Mouse (Mus musculus): Measurements from ENCODE around the gene Nlk.
"Not testable (repeated sequence)": the region's sequence is repeated elsewhere in the genome, so short reads cannot be mapped to it uniquely, and the experiment has no call there.

Gene Nlk

GRCm38 (mm10) chr11:78678761-78679160 lies 18.4 kb downstream of the Nlk start:
- no peak for DNase-seq

GRCm38 (mm10) chr11:78668647-78669046 lies 28.5 kb downstream of the Nlk start:
- no peak for DNase-seq

DNA sequence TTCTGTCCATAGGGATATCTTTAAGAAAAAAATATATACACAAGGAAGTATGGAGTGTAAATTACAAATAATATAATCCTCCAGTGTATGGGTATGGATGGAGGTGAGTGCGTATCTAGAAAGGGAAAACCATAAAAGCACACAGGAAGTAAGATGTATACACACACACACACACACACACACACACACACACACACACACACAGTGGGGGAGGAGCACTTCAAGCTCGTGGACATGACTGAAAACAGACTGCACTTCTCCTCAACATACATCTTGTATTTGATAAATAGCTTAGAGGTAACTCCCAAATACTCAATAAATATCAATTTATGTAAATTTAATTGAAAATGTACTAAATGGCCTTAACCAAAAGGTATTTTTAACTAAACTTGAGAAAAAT lies 32.3 kb downstream of the Nlk start:
- DNase-seq = no peak

DNA sequence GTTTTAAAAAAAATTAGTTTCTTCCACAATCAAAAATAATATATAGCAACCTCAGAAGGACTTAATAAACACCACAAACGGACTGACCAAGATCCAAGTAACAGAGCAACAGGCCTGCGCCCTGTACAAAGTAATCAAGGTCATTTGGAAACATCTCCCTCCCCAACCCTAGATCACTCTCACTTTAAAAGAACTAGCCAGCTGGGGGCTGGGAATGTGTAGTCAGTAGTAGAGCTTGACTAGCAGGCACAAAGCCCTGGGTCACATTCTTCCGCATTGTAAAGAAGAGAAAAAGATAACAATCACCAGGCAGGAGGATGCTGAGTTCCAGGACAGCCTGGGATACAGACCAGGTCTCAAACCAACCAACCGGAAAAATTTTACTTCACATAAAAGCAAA lies 33.3 kb downstream of the Nlk start:
- DNase-seq = no peak

- no peak for DNase-seq
Observed at GRCm38 (mm10) chr11:78649143-78649542, 48.0 kb downstream of the Nlk start.

- not testable (repeated sequence) for DNase-seq
Observed at GRCm38 (mm10) chr11:78648405-78648804, 48.8 kb downstream of the Nlk start.

DNA sequence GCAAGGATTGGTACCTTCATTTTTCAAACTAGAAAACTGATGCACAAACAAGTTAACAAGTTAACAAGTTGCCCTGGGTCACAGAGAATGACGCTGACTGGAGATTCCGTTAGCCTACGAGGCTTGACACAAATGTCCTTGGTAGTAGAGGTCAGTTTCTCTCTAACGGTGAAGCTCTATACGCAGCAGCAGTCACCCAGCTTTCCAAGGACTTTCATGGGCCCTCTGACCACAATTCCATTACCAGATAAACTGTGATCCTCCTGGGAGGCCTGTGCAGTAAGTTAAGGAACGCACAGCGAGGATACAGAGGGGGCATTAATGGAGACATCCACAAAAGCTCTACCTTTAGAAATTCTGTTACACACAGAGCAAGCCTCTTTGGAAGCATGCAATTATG lies 53.4 kb downstream of the Nlk start:
- DNase-seq = no peak

GRCm38 (mm10) chr11:78642151-78642550 lies 55.0 kb downstream of the Nlk start:
- no peak for DNase-seq

- no peak for DNase-seq
Observed at GRCm38 (mm10) chr11:78641088-78641487, 56.1 kb downstream of the Nlk start.

GRCm38 (mm10) chr11:78632782-78633181 lies 64.4 kb downstream of the Nlk start:
- DNase-seq = no peak

- no peak for DNase-seq
Observed at GRCm38 (mm10) chr11:78628871-78629270, 68.3 kb downstream of the Nlk start.

DNA sequence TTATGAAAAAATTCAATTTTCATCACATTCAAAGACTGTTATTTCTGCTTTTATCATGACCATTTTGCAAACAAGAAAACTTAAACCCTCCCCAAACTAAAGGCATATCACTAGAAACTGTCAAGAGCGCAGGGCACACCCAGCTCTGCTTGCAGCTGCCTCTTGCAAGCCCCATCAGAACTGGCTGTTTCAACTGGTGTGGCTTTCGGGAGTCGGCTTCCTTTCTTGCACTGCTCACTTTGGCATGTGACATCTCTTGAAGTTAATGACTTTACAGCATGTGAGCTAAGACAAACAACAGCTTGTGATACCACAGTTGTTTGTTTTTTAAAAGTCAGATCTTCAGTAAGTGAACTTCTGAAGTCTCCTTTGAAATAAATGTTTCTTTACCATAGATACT lies 72.8 kb downstream of the Nlk start:
- DNase-seq = no peak

DNA sequence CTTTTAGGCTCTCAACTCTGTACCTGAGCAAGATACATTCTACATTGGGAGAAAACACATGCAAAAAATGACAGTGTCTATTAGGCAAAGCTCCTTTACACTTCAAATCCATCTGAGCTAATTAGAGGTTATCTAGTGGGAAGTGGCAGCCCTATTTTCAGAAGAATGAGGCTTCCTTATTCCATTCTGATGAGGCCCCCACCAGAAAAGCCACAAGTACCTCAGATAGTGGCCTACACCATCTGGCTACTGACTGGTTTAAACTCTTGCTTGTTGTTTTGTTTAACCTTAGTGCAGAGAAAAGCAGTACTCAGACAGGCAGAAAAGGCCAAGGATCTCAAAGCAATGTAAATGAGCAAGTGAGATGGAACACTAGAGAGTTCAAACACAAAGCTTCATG lies 75.2 kb downstream of the Nlk start:
- DNase-seq = no peak

DNA sequence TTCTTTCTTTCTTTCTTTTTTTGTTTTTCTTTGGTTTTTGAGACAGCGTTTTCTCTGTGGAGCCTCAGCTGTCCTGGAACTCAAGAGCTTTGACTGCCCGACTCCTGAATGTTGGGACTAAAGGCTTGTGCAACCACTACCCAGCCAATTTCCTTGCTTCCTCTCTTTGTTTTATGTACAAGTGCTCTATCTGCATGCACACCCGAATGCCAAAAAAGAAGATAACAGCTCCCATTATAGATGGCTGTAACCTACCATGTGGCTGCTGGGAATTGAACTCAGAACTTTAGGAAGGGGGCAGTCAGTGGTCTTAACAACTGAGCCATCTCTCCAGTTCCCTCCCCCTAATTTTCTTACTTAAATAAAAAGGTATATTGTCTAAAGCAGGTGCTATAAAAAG lies 77.0 kb downstream of the Nlk start:
- DNase-seq = no peak

DNA sequence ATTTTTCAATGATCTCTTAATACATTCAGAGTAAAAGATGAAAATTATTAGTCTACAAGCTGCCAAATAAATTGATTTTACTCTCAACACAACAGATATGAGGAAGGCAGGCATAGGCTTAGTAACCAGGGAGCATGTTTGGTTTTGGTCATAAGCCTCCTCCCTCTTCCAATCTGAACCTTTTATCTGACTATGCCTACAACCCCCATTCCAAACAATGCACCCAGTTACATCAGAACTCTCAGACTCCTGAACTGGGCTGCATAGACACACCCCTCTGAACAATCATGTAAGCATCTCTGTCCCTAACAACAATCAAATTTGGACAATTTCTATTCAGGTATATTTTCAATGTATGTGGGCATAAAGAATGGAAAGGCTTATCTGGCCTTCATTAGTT lies 85.9 kb downstream of the Nlk start:
- DNase-seq = no peak

- no peak for DNase-seq
Observed at GRCm38 (mm10) chr11:78609657-78610056, 87.5 kb downstream of the Nlk start.

DNA sequence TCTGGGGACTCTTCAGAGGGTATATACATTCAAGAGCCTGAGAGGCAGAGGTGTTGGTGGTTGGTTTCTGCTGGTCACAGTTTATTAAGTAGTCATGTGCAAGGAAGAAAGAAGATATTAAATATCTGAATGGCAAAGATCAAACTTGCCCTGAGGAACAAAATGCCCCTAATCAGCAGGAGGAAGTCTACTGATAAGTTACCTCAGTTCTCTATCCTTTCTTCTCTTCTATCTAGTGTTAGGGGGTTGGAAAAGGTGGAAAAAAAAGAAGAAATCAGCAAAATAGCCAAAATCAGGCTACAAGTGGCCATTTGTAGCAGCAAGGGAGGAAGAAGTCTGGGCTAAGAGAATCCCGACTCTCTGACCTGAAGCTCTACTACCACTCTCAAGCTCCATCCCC lies 92.3 kb downstream of the Nlk start:
- no peak for DNase-seq

DNA sequence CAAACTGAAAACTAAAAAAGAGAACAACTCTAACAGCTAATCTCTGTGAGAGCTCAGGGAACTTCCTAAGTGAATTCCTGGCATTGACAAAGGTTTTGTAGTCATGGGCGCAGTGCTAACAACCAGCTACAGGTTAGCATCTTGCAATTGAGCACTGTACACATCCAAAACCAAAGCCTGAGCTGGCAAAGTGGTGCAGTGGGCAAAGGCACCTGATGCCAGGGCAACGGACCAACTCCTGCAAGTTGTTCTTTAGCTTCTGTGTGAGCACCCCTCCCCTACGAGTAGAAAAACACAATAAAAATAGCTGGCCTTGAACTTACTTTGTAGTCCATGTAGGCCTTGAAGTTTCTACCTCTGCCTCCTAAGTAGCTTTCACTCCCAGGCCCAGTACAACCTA lies 94.4 kb downstream of the Nlk start:
- DNase-seq = no peak

- no peak for DNase-seq
Observed at GRCm38 (mm10) chr11:78600926-78601590, 96.1 kb downstream of the Nlk start.

- no peak for DNase-seq
Observed at GRCm38 (mm10) chr11:78600496-78600895, 96.7 kb downstream of the Nlk start.

DNA sequence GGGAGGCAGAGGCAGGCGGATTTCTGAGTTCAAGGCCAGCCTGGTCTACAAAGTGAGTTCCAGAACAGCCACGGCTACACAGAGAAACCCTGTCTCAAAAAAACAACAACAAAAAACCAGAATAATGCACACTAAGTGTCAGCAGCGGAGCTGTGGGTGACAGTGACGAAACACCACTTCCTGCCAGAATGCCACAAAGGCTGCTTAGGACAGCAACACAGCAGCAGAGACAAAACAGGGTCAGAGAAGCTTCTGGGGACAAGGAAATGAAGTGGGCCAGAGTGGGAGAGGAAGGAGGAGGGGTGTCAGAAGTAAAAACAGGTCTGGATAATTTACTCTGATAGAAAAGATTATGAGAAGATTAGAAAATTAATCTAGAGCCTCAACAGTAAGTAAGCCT lies 97.1 kb downstream of the Nlk start:
- DNase-seq = peak; percentile 25

GRCm38 (mm10) chr11:78598763-78599415 lies 98.3 kb downstream of the Nlk start:
- DNase-seq = no peak

DNA sequence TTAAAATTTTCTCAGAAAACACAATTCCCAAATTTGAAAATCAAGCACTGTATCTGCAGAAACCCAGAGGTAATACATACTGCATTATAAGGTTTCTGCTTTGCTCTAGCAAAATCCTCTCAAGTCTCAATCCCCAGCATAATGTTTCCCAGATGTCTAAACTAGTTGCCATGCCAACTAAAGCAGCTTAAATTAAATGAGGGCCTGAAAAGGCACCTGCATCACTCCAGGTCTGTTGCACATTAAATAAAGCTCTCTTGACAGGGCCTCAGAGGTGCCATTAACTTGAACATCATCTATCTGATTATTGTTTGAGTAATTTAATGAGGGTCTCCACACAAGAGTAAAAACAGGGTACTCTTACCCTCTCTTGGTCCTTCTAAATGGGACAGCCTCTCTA lies 100.4 kb downstream of the Nlk start:
- no peak for DNase-seq

DNA sequence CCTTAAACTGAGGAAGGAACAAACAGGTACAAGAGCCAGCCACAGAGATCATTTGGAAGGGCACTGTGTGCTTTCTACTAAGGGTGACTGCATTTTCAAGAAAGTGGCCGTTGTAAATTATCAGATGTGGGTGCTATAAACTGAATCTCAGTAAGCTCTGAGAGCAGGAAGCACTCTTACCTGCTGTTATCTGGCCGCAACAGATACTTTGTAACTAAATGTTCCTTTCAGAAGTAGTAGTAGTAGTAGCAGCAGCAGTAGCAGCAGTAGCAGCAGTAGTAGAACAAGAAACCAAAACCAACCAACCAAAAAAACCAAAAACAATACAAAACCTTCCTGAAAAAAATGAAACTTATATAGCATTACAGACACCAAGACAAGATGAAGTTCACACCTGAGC lies 101.4 kb downstream of the Nlk start:
- DNase-seq = no peak
